Mouse (Mus musculus) testis, adult 2 months (tissue): Measurements from ENCODE around the gene Brk1.

Experiments
- CTCF ChIP-seq: fragments of 200-500 bp; IDR thresholded peaks from 2 replicates; pipeline ENCODE4 v1.5.1; 2012; ENCODE audit warnings: low read depth, mild to moderate bottlenecking, inconsistent platforms, low read length, moderate library complexity; ENCODE audit not compliant: control insufficient read depth, insufficient read depth, insufficient replicate concordance
- POLR2A ChIP-seq: fragments of 200-500 bp; IDR thresholded peaks from 2 replicates; pipeline ENCODE4 v1.6.1; 2012; ENCODE audit warnings: low read depth, mild to moderate bottlenecking, inconsistent platforms, low read length, moderate library complexity; ENCODE audit not compliant: control insufficient read depth

DNA sequence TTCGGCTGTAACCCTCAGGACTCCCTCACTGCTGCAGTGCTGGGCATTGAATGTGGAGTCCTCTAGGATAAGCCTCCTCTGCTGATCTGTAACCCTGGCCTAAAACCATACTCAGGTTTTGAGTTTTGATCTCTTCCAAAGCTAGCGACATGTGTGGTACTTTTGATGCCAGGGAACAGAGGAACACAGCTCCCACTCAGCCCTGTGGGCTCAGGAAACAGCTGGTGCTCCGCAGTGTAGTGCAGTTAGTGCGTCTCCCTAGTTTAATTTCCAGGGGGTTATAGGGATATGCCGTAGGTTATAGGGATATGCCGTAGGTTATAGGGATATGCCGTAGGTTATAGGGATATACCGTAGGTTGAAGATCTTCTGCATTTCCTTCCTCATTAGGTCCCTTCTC, 10.4 kb downstream of the Brk1 start:
- TF ChIP-seq POLR2A, result no peak
- no peak for TF ChIP-seq CTCF
